Mouse (Mus musculus) midbrain, embryonic 11.5 days (tissue): ENCODE measurements around the gene Caskin2. TPM values are rescaled to one million over a fixed set of nuclear protein-coding genes. Genes with fewer than 3 reads are reported as not detected.
A peak's percentile ranks its signal among the peaks of the same experiment; 100 is the strongest.
"Not testable (repeated sequence)": the region's sequence is repeated elsewhere in the genome, so short reads cannot be mapped to it uniquely, and the experiment has no call there.

ENCODE experiments used
- ATAC-seq: fragments of 200-750 bp; cut with Nextera tagmentation; 2 replicates; pipeline ENCODE4 v1.8.0; 2017; ENCODE audit warnings: moderate TSS enrichment, moderate library complexity; ENCODE audit not compliant: low FRiP score
- DNase-seq: peaks from one replicate; pipeline ENCODE4 v3.0.0; 2015; ENCODE audit warnings: low spot score; ENCODE audit errors: missing footprints
- H3K27ac ChIP-seq: fragments of 300-500 bp; sonication (generic); 2 replicates; pipeline ENCODE4 v1.5.1; 2014; ENCODE audit warnings: low read depth, low read length
- H3K27me3 ChIP-seq: fragments of 300-500 bp; sonication (generic); 2 replicates; pipeline ENCODE4 v1.6.1; 2014; ENCODE audit warnings: mild to moderate bottlenecking, low read length, moderate library complexity, mixed read lengths; ENCODE audit not compliant: control insufficient read depth, insufficient read depth
- H3K36me3 ChIP-seq: fragments of 300-500 bp; sonication (generic); 2 replicates; pipeline ENCODE4 v1.6.1; 2014; ENCODE audit warnings: mild to moderate bottlenecking, low read length, moderate library complexity, mixed read lengths; ENCODE audit not compliant: control insufficient read depth, insufficient read depth
- H3K4me1 ChIP-seq: fragments of 300-500 bp; sonication (generic); 2 replicates; pipeline ENCODE4 v1.6.1; 2014; ENCODE audit warnings: low read length; ENCODE audit not compliant: control insufficient read depth, insufficient read depth
- H3K4me2 ChIP-seq: fragments of 300-500 bp; sonication (generic); 2 replicates; pipeline ENCODE4 v1.6.1; 2014; ENCODE audit warnings: mild to moderate bottlenecking, moderate library complexity
- H3K4me3 ChIP-seq: fragments of 300-500 bp; sonication (generic); 2 replicates; pipeline ENCODE4 v1.5.1; 2014; ENCODE audit warnings: low read depth, low read length
- H3K9ac ChIP-seq: fragments of 300-500 bp; sonication (generic); 2 replicates; pipeline ENCODE4 v1.6.1; 2014; ENCODE audit warnings: low read length
- H3K9me3 ChIP-seq: fragments of 300-500 bp; sonication (generic); 2 replicates; pipeline ENCODE4 v1.6.1; 2016; ENCODE audit warnings: low read length; ENCODE audit not compliant: control insufficient read depth
- WGBS: fragments of 180-500 bp; shearing (Covaris S2); extraction: QIAGEN DNeasy Blood & Tissue Kit; methylation state at CpG from one replicate; pipeline ENCODE4 v1.1.7; 2014; 5-methylcytosine and 5-hydroxymethylcytosine counted together
- microRNA-seq: library from miRNA; unstranded; fragments of <30 nt; microRNA quantifications from one replicate; pipeline ENCODE4, GENCODE M21; 2017
- polyA plus RNA-seq: library from polyadenylated mRNA; unstranded; fragments of >200 nt; fragmentation: Nextera tagmentation; extraction: Ambion mirVana; gene quantifications from 2 replicates; pipeline ENCODE4 v1.2.1, GENCODE M21; 2014

The Caskin2 gene
- polyA plus RNA-seq, 1 experiment from 2014 or later = 11.7 TPM

- no peaks in the 10 kb centered on the region for H3K9me3 ChIP-seq
- H3K36me3 ChIP-seq = no peaks in the 10 kb centered on the region
- under 1% methylated on average over 32 of the region's 32 CpGs for WGBS
- peak within 1 kb of the TSS; percentile 85 for H3K4me3 ChIP-seq
- peak within 1 kb of the TSS; percentile 82 for H3K4me2 ChIP-seq
- ATAC-seq (peak; percentile 97), DNase-seq (peak; percentile 100)
- H3K27me3 ChIP-seq = no peaks in the 10 kb centered on the region
- H3K4me1 ChIP-seq = peaks cover 11% of the 10 kb centered on the region
- peak within 1 kb of the TSS; percentile 98 for H3K9ac ChIP-seq
- peak within 1 kb of the TSS; percentile 79 for H3K27ac ChIP-seq
These were observed 48.3 kb downstream of the Caskin2 start, which contains the start of gene Tmem94 for GRCm38 (mm10) chr11:115765103-115765606. Gene Tmem94, plus strand, starts transcription at chr11:115765433.

DNA sequence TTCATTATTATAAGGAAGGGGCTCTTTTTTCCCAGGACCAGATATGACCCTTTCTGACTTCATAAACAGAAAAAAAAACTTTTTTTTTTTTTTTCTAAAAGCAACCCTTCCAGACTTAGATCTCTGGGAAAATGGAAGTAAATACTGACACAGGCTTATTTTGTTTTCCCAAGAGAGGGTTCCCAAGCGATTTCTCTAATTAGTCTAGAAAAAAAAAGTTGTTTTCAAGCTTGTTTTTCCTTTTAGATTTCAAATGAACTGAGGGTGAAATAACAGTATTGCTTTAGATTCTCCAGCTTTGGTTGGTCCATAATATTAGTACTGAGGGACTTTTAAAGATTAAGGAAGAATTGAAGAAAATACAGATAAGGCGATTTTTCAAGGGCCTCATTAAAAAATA is 48.7 kb downstream of the Caskin2 start:
- Histone ChIP-seq H3K9ac (peak overlapping the region; percentile 10; the same call in 1 of the 2 replicates), H3K4me1 (peaks cover 10% of the 10 kb centered on the region), H3K27me3 (no peaks in the 10 kb centered on the region), H3K4me3 (peak overlapping the region; percentile 85), H3K4me2 (peak overlapping the region; percentile 41), H3K27ac (no peak overlapping the region), H3K36me3 (no peaks in the 10 kb centered on the region), H3K9me3 (no peaks in the 10 kb centered on the region)
- ATAC-seq (no peak), DNase-seq (no peak)
- 36% methylated on average over 2 of the region's 2 CpGs for WGBS

DNA sequence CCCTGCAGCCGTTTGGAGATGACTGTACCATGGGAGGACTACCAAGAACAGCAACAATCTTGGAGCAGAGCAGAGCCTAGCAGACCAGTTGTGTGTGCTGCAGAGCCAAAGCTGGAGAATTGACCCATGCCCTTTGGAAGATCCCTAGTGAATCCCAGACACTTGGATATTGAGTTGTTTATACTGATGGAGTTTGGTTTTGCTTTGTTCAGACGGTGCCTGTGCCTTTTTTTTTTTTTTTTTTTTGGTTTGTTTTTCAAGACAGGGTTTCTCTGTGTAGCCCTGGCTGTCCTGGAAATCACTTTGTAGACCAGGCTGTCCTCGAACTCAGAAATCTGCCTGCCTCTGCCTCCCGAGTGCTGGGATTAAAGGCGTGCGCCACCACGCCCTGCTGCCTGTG is 51.3 kb downstream of the Caskin2 start:
- WGBS = 96% methylated on average over 7 of the region's 7 CpGs
- not testable (repeated sequence) for H3K9me3 ChIP-seq, H3K4me2 ChIP-seq, H3K27ac ChIP-seq, H3K4me1 ChIP-seq, DNase-seq, H3K27me3 ChIP-seq, H3K36me3 ChIP-seq, ATAC-seq, H3K4me3 ChIP-seq, H3K9ac ChIP-seq

DNA sequence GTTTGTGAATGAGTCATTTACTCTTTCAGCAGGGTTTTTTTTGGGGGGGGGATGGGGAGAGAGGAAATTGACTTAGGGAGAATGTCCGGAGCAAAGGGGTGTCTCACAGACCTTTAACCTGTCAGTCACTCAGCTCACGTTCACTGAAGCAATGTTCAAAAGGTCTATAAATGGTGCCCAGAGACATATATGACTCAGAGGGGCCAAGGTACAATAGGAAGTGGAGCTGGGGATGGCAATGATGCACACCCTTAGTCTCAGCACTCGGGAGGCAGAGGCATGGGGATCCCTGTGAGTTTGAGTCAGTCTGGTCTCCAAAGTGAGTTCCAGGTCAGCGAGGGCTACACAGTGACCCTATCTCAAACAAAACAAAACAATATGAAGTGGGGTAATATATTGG is 60.0 kb downstream of the Caskin2 start:
- Histone ChIP-seq H3K27me3 (no peaks in the 10 kb centered on the region), H3K9me3 (no peaks in the 10 kb centered on the region), H3K4me1 (0 out of 2 replicates have a peak, but pooled peaks cover 2% of the 10 kb centered on the region), H3K4me2 (no peak overlapping the region), H3K27ac (no peak overlapping the region), H3K9ac (no peak overlapping the region), H3K4me3 (no peak overlapping the region), H3K36me3 (no peaks in the 10 kb centered on the region)
- ATAC-seq (no peak), DNase-seq (no peak)
- 87% methylated on average over 4 of the region's 4 CpGs for WGBS

GRCm38 (mm10) chr11:115752653-115753052 is 60.8 kb downstream of the Caskin2 start:
- Histone ChIP-seq H3K36me3 (no peaks in the 10 kb centered on the region), H3K9me3 (no peaks in the 10 kb centered on the region), H3K9ac (no peak overlapping the region), H3K27me3 (no peaks in the 10 kb centered on the region), H3K4me3 (no peak overlapping the region), H3K4me1 (0 out of 2 replicates have a peak, but pooled peaks cover 2% of the 10 kb centered on the region), H3K27ac (no peak overlapping the region), H3K4me2 (no peak overlapping the region)
- 47% methylated on average over 7 of the region's 7 CpGs for WGBS
- no peak for ATAC-seq
- DNase-seq = peak; percentile 89

DNA sequence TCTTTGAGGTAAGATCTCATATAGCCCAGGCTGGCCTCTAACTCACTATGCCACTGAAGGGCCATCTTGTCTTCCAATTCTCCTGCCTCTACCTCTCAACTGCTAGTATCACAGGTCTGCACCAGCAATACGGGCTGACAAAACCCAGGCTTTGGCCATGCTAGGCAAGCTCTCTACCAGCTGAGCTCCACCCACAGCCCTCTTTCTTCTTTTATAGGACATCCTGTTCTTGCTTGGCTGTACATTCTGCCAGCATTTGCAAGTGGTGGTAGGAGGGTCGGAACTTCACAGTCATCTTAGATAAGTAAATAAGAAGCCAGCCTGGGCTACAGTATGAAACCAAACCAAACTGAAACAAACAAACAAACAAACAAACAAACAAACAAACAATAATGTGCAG is 61.7 kb downstream of the Caskin2 start:
- no peak overlapping the region for H3K9ac ChIP-seq
- no peaks in the 10 kb centered on the region for H3K9me3 ChIP-seq
- no peak overlapping the region for H3K4me3 ChIP-seq
- WGBS = 76% methylated on average over 2 of the region's 2 CpGs
- H3K27ac ChIP-seq = no peak overlapping the region
- no peak for ATAC-seq
- no peak for DNase-seq
- no peaks in the 10 kb centered on the region for H3K36me3 ChIP-seq
- H3K27me3 ChIP-seq = no peaks in the 10 kb centered on the region
- H3K4me2 ChIP-seq = no peak overlapping the region
- 0 out of 2 replicates have a peak, but pooled peaks cover 2% of the 10 kb centered on the region for H3K4me1 ChIP-seq

DNA sequence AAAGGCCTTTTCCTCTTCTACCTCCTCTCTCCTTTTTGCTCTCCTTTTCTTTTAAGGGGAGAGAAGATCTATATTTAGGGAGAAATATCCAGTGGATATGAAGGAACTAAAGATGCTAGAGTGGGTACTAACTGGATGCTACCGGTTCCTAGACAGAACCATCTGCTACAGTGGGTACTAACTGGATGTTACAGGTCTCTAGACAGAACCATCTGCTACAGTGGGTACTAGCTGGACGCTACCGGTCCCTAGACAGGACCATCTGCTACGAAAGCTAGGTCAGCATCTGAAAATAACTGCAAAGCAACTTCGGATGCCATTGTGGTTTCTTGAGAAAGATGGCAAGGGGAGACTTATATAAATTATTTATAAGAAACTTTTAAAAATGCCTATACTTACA is 63.6 kb downstream of the Caskin2 start:
- H3K4me1 ChIP-seq = 0 out of 2 replicates have a peak, but pooled peaks cover 2% of the 10 kb centered on the region
- H3K9me3 ChIP-seq = no peaks in the 10 kb centered on the region
- DNase-seq = no peak
- ATAC-seq = no peak
- H3K4me2 ChIP-seq = no peak overlapping the region
- no peaks in the 10 kb centered on the region for H3K36me3 ChIP-seq
- 91% methylated on average over 5 of the region's 5 CpGs for WGBS
- no peak overlapping the region for H3K27ac ChIP-seq
- H3K4me3 ChIP-seq = no peak overlapping the region
- no peaks in the 10 kb centered on the region for H3K27me3 ChIP-seq
- H3K9ac ChIP-seq = no peak overlapping the region

Small RNA genes within 50 kb of the gene (microRNA-seq; reads per million reads assigned to microRNA genes)
- gene Mir5621 = 0.76 reads per million

Other genes with a start within 250 kb of the Caskin2 start
- gene Nup85, start 249.2 kb downstream of the Caskin2 start, polyA plus RNA-seq = 195 and 197 TPM in 2 replicates
- gene Mrps7, start 209.7 kb downstream of the Caskin2 start, polyA plus RNA-seq = 105 TPM in 2 replicates
- 18.7 and 25.1 TPM in 2 replicates for gene Gga3, start 209.6 kb downstream of the Caskin2 start, polyA plus RNA-seq
- 14.0 and 16.4 TPM in 2 replicates for gene Mif4gd, start 200.7 kb downstream of the Caskin2 start, polyA plus RNA-seq
- 20.3 and 24.0 TPM in 2 replicates for gene Slc25a19, start 185.3 kb downstream of the Caskin2 start, polyA plus RNA-seq
- gene Grb2, start 105.0 kb downstream of the Caskin2 start, polyA plus RNA-seq = 74.3 and 77.7 TPM in 2 replicates
- 15.1 and 16.7 TPM in 2 replicates for gene Tmem94, start 48.2 kb downstream of the Caskin2 start, polyA plus RNA-seq
- gene Tsen54, start 1.1 kb upstream of the Caskin2 start, polyA plus RNA-seq = 20.8 and 21.7 TPM in 2 replicates
- 2.4 and 2.5 TPM in 2 replicates for gene Llgl2, start 10.4 kb upstream of the Caskin2 start, polyA plus RNA-seq
- gene Myo15b, start 44.8 kb upstream of the Caskin2 start, polyA plus RNA-seq = not detected in 2 replicates
- gene Smim5, start 86.3 kb upstream of the Caskin2 start, polyA plus RNA-seq = 0.27 and 0.59 TPM in 2 replicates
- 0.46 TPM in 1 of 2 replicates, not detected in the other for gene Smim6, start 98.4 kb upstream of the Caskin2 start, polyA plus RNA-seq
- 58.3 and 61.5 TPM in 2 replicates for gene Sap30bp, start 119.6 kb upstream of the Caskin2 start, polyA plus RNA-seq
- 16.1 and 18.4 TPM in 2 replicates for gene Recql5, start 119.8 kb upstream of the Caskin2 start, polyA plus RNA-seq
- 0.23 and 0.25 TPM in 2 replicates for gene Itgb4, start 161.1 kb upstream of the Caskin2 start, polyA plus RNA-seq
- 82.5 and 93.4 TPM in 2 replicates for gene Galk1, start 199.1 kb upstream of the Caskin2 start, polyA plus RNA-seq
- 1,982 and 2,171 TPM in 2 replicates for gene H3f3b, start 214.3 kb upstream of the Caskin2 start, polyA plus RNA-seq
- 23.4 and 24.1 TPM in 2 replicates for gene Unk, start 216.7 kb upstream of the Caskin2 start, polyA plus RNA-seq